Mouse (Mus musculus) hindbrain, postnatal 0 days (tissue): ENCODE measurements around the gene Asic1. TPM values are rescaled to one million over a fixed set of nuclear protein-coding genes. Genes with fewer than 3 reads are reported as not detected.
A peak's percentile ranks its signal among the peaks of the same experiment; 100 is the strongest.

Experiments
- ATAC-seq: fragments of 200-750 bp; cut with Nextera tagmentation; 2 replicates; pipeline ENCODE4 v1.8.0; 2017; ENCODE audit warnings: mild to moderate bottlenecking, moderate TSS enrichment, moderate library complexity
- DNase-seq: peaks from one replicate; pipeline ENCODE4 v3.0.0-alpha.2; 2015; ENCODE audit warnings: low spot score
- H3K27ac ChIP-seq: fragments of 300-500 bp; sonication (generic); 2 replicates; pipeline ENCODE4 v1.5.1; 2014; ENCODE audit warnings: mild to moderate bottlenecking
- H3K27me3 ChIP-seq: fragments of 300-500 bp; sonication (generic); 2 replicates; pipeline ENCODE4 v1.6.1; 2014; ENCODE audit warnings: low read length, mixed read lengths; ENCODE audit not compliant: insufficient read depth
- H3K36me3 ChIP-seq: fragments of 300-500 bp; sonication (generic); 2 replicates; pipeline ENCODE4 v1.6.1; 2014; ENCODE audit warnings: low read length, mixed read lengths; ENCODE audit not compliant: insufficient read depth
- H3K4me1 ChIP-seq: fragments of 300-500 bp; sonication (generic); 2 replicates; pipeline ENCODE4 v1.6.1; 2014; ENCODE audit warnings: antibody characterized with exemption, low read length, mixed read lengths; ENCODE audit not compliant: insufficient read depth
- H3K4me2 ChIP-seq: fragments of 300-500 bp; sonication (generic); 2 replicates; pipeline ENCODE4 v1.6.1; 2014; ENCODE audit warnings: low read depth, mild to moderate bottlenecking, low read length, moderate library complexity, mixed read lengths
- H3K4me3 ChIP-seq: fragments of 300-500 bp; sonication (generic); 2 replicates; pipeline ENCODE4 v1.5.1; 2014; ENCODE audit warnings: low read length
- H3K9ac ChIP-seq: fragments of 300-500 bp; sonication (generic); replicated peaks from 2 replicates; pipeline ENCODE4 v1.6.1; 2014; ENCODE audit warnings: mild to moderate bottlenecking, low read length, moderate library complexity, mixed read lengths
- H3K9me3 ChIP-seq: fragments of 300-500 bp; sonication (generic); 2 replicates; pipeline ENCODE4 v1.6.1; 2016; ENCODE audit warnings: low read length, mixed read lengths
- CTCF ChIP-seq: IDR thresholded peaks from 2 replicates; pipeline ENCODE4 v1.5.1; 2016; ENCODE audit warnings: antibody characterized with exemption, control low read depth, low read depth
- WGBS: fragments of 180-500 bp; shearing (Covaris S2); extraction: QIAGEN DNeasy Blood & Tissue Kit; methylation state at CpG from one replicate; pipeline ENCODE4 v1.1.7; 2014; 5-methylcytosine and 5-hydroxymethylcytosine counted together
- polyA plus RNA-seq: library from polyadenylated mRNA; unstranded; fragments of >200 nt; fragmentation: Nextera tagmentation; extraction: Ambion mirVana; gene quantifications from 2 replicates; pipeline ENCODE4 v1.2.1, GENCODE M21; 2015
- total RNA-seq: library from RNA; depleted of rRNA; stranded (reverse); fragments of >200 nt; gene quantifications from 2 replicates; pipeline ENCODE4 v1.2.3, GENCODE M21; 2014

Asic1 gene
- total and polyA plus RNA-seq, 2 experiments from 2014 or later, result 37.1 to 143 TPM

GRCm38 (mm10) chr15:99728211-99728610 is 58.0 kb downstream of the Asic1 start:
- Histone ChIP-seq H3K4me2 (no peak overlapping the region), H3K27me3 (no peaks in the 10 kb centered on the region), H3K4me1 (peaks cover 18% of the 10 kb centered on the region), H3K9me3 (no peaks in the 10 kb centered on the region), H3K4me3 (no peak overlapping the region), H3K9ac (no peak overlapping the region), H3K36me3 (0 out of 2 replicates have a peak, but pooled peaks cover 5% of the 10 kb centered on the region), H3K27ac (no peak overlapping the region)
- WGBS, result 94% methylated on average over 5 of the region's 5 CpGs
- no peak for TF ChIP-seq CTCF
- ATAC-seq, result no peak
- DNase-seq, result no peak

- Histone ChIP-seq H3K4me3 (no peak overlapping the region), H3K9me3 (no peaks in the 10 kb centered on the region), H3K4me2 (no peak overlapping the region), H3K36me3 (0 out of 2 replicates have a peak, but pooled peaks cover 7% of the 10 kb centered on the region), H3K27ac (no peak overlapping the region), H3K27me3 (no peaks in the 10 kb centered on the region), H3K9ac (no peak overlapping the region), H3K4me1 (peaks cover 9% of the 10 kb centered on the region)
- 95% methylated on average over 3 of the region's 4 CpGs for WGBS
- TF ChIP-seq CTCF, result peak; percentile 25; the same call in 1 of the 2 replicates
- ATAC-seq (no peak), DNase-seq (no peak)
Measured at GRCm38 (mm10) chr15:99729056-99729783, 59.1 kb downstream of the Asic1 start.

GRCm38 (mm10) chr15:99731167-99731566 is 61.0 kb downstream of the Asic1 start:
- peaks cover 5% of the 10 kb centered on the region; the same call in 1 of the 2 replicates for H3K4me1 ChIP-seq
- no peak overlapping the region for H3K4me2 ChIP-seq
- H3K36me3 ChIP-seq, result peaks cover 18% of the 10 kb centered on the region
- H3K9ac ChIP-seq, result no peak overlapping the region
- H3K4me3 ChIP-seq, result no peak overlapping the region
- no peak for DNase-seq
- H3K27me3 ChIP-seq, result no peaks in the 10 kb centered on the region
- H3K9me3 ChIP-seq, result no peaks in the 10 kb centered on the region
- no peak for ATAC-seq
- WGBS, result 97% methylated on average over 2 of the region's 2 CpGs
- H3K27ac ChIP-seq, result no peak overlapping the region
- TF ChIP-seq CTCF, result no peak

GRCm38 (mm10) chr15:99731678-99732077 is 61.5 kb downstream of the Asic1 start:
- ATAC-seq, result no peak
- no peak overlapping the region for H3K27ac ChIP-seq
- H3K4me3 ChIP-seq, result no peak overlapping the region
- no peak overlapping the region for H3K4me2 ChIP-seq
- peaks cover under 1% of the 10 kb centered on the region; the same call in 1 of the 2 replicates for H3K4me1 ChIP-seq
- DNase-seq, result no peak
- no peak overlapping the region for H3K9ac ChIP-seq
- H3K27me3 ChIP-seq, result no peaks in the 10 kb centered on the region
- TF ChIP-seq CTCF, result no peak
- H3K36me3 ChIP-seq, result peaks cover 23% of the 10 kb centered on the region
- WGBS, result 93% methylated on average over 3 of the region's 3 CpGs
- H3K9me3 ChIP-seq, result no peaks in the 10 kb centered on the region

- TF ChIP-seq CTCF, result no peak
- H3K36me3 ChIP-seq, result peaks cover 28% of the 10 kb centered on the region
- H3K9ac ChIP-seq, result no peak overlapping the region
- ATAC-seq, result no peak
- DNase-seq, result no peak
- H3K4me2 ChIP-seq, result no peak overlapping the region
- H3K4me3 ChIP-seq, result no peak overlapping the region
- WGBS, result 95% methylated on average over 5 of the region's 5 CpGs
- no peak overlapping the region for H3K27ac ChIP-seq
- H3K9me3 ChIP-seq, result no peaks in the 10 kb centered on the region
- no peaks in the 10 kb centered on the region for H3K27me3 ChIP-seq
- no peaks in the 10 kb centered on the region for H3K4me1 ChIP-seq
Measured at GRCm38 (mm10) chr15:99733186-99733585, 63.0 kb downstream of the Asic1 start.

GRCm38 (mm10) chr15:99735631-99736030 is 65.5 kb downstream of the Asic1 start:
- TF ChIP-seq CTCF, result no peak
- H3K4me2 ChIP-seq, result no peak overlapping the region

GRCm38 (mm10) chr15:99736675-99737074 is 66.5 kb downstream of the Asic1 start:
- Histone ChIP-seq H3K9ac (no peak overlapping the region), H3K27me3 (no peaks in the 10 kb centered on the region), H3K4me2 (no peak overlapping the region), H3K4me3 (no peak overlapping the region), H3K4me1 (no peaks in the 10 kb centered on the region), H3K9me3 (no peaks in the 10 kb centered on the region), H3K36me3 (peaks cover 57% of the 10 kb centered on the region), H3K27ac (no peak overlapping the region)
- no peak for TF ChIP-seq CTCF
- WGBS, result 89% methylated on average over 11 of the region's 11 CpGs
- ATAC-seq (no peak), DNase-seq (no peak)

More at GRCm38 (mm10) chr15:99735631-99736030, 65.5 kb downstream of the Asic1 start:
- no peak overlapping the region for H3K9ac ChIP-seq
- no peak overlapping the region for H3K4me3 ChIP-seq
- no peaks in the 10 kb centered on the region for H3K9me3 ChIP-seq
- 90% methylated on average over 2 of the region's 2 CpGs for WGBS
- no peaks in the 10 kb centered on the region for H3K4me1 ChIP-seq
- H3K36me3 ChIP-seq, result peaks cover 49% of the 10 kb centered on the region
- ATAC-seq (no peak), DNase-seq (no peak)
- H3K27me3 ChIP-seq, result no peaks in the 10 kb centered on the region
- H3K27ac ChIP-seq, result no peak overlapping the region
